9 mouse cellular contexts compared by ENCODE assay signal in the genomic region with DNA sequence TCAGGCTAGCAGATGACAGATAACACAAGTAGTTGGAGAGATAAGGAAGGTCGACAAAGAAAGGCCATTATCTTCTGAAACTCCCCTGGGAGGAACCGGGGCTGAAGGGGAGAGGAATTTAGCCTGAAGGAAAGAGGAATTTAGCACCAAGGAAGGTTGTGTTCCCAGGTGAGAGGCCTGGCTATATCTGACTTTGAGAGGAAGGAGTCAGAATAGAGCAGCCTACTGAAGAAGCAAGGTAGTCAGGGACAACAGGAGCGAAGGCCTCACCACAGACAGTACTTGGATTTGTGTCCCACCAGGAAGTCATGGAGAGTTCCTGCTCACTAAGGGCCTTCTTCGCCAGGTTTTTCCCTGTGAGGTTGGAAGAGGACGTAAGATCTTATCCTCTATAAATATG.
DNase-seq lines count a peak whose midpoint lies in the region; ATAC-seq and TF ChIP-seq lines count a peak whose summit lies in the region.
"Had no signal": no experiment of that assay in that cellular context is flagged by ENCODE, and none has a peak within 500 bp of the region (broad histone marks: within the 10 kb centered on the region; RNA-seq: fewer than 3 reads in every experiment).

No protein-coding gene starts in this region.

- no peak for TF ChIP-seq EP300 in stomach, postnatal 0 days (optimal IDR thresholded peaks at IDR 0.05)

- WGBS in hindbrain, embryonic 11.5 days, result 28% methylated on average over 5 of the region's 5 CpGs
- WGBS in hindbrain, postnatal 0 days, result 57% methylated on average over 5 of the region's 5 CpGs
- 46% methylated on average over 5 of the region's 5 CpGs for WGBS in stomach, embryonic 14.5 days
- WGBS in stomach, postnatal 0 days, result 55% methylated on average over 5 of the region's 5 CpGs
- 47% methylated on average over 5 of the region's 5 CpGs for WGBS in heart, embryonic 15.5 days

- H3K4me3 ChIP-seq in hindbrain, embryonic 11.5 days (ENCODE audit: low read depth, low read length), result no peak overlapping the region
- no peak overlapping the region for H3K4me3 ChIP-seq in hindbrain, postnatal 0 days (ENCODE audit: low read length)
- no peak overlapping the region for H3K4me3 ChIP-seq in stomach, embryonic 14.5 days (ENCODE audit: low read depth, low read length)
- no peak overlapping the region for H3K4me3 ChIP-seq in stomach, postnatal 0 days (ENCODE audit: low read depth, low read length)
- no peak overlapping the region for H3K4me3 ChIP-seq in heart, embryonic 15.5 days

- no peak overlapping the region for H3K9ac ChIP-seq in hindbrain, embryonic 11.5 days (ENCODE audit: low read depth, low read length)
- H3K9ac ChIP-seq in hindbrain, postnatal 0 days (replicated peaks; ENCODE audit: low read length), result no peak overlapping the region
- no peak overlapping the region for H3K9ac ChIP-seq in stomach, embryonic 14.5 days (replicated peaks; ENCODE audit: low read depth, low read length)
- H3K9ac ChIP-seq in stomach, postnatal 0 days (ENCODE audit: low read length), result no peak overlapping the region
- H3K9ac ChIP-seq in heart, embryonic 15.5 days, result no peak overlapping the region

- no peak for ATAC-seq in hindbrain, embryonic 11.5 days (ENCODE audit: low FRiP score)
- no peak for ATAC-seq in hindbrain, postnatal 0 days
- ATAC-seq in stomach, embryonic 14.5 days (ENCODE audit: insufficient number of reproducible peaks, insufficient read depth, low FRiP score, low read depth), result no peak
- ATAC-seq in stomach, postnatal 0 days (ENCODE audit: low FRiP score, low TSS enrichment), result no peak
- no peak for ATAC-seq in heart, embryonic 15.5 days (replicated peaks; ENCODE audit: insufficient number of reproducible peaks, insufficient read depth, low FRiP score, low read depth)

- H3K4me2 ChIP-seq in hindbrain, embryonic 11.5 days (replicated peaks; ENCODE audit: low read depth, low read length), result no peak overlapping the region
- no peak overlapping the region for H3K4me2 ChIP-seq in hindbrain, postnatal 0 days (ENCODE audit: low read depth, low read length)
- no peak overlapping the region for H3K4me2 ChIP-seq in stomach, embryonic 14.5 days (replicated peaks; ENCODE audit: low read depth, low read length)
- no peak overlapping the region for H3K4me2 ChIP-seq in stomach, postnatal 0 days (replicated peaks; ENCODE audit: low read depth)
- no peak overlapping the region for H3K4me2 ChIP-seq in heart, embryonic 15.5 days

- 0 out of 2 replicates have a peak overlapping the region, but pooled peaks have one; percentile 17 for H3K27ac ChIP-seq in hindbrain, embryonic 11.5 days (ENCODE audit: low read depth, low read length)
- H3K27ac ChIP-seq in hindbrain, postnatal 0 days, result no peak overlapping the region
- H3K27ac ChIP-seq in stomach, embryonic 14.5 days (ENCODE audit: low read length), result peak overlapping the region; percentile 83; the same call in 1 of the 2 replicates
- H3K27ac ChIP-seq in stomach, postnatal 0 days (replicated peaks), result no peak overlapping the region
- H3K27ac ChIP-seq in heart, embryonic 15.5 days, result peak overlapping the region; percentile 68

- H3K9me3 ChIP-seq in hindbrain, embryonic 11.5 days (ENCODE audit: control insufficient read depth, low read length), result no peaks in the 10 kb centered on the region
- H3K9me3 ChIP-seq in hindbrain, postnatal 0 days (ENCODE audit: low read length), result no peaks in the 10 kb centered on the region
- no peaks in the 10 kb centered on the region for H3K9me3 ChIP-seq in stomach, embryonic 14.5 days (ENCODE audit: control insufficient read depth, low read depth, low read length)
- no peaks in the 10 kb centered on the region for H3K9me3 ChIP-seq in stomach, postnatal 0 days (ENCODE audit: control insufficient read depth, low read length)
- H3K9me3 ChIP-seq in heart, embryonic 15.5 days (replicated peaks), result no peaks in the 10 kb centered on the region

- peak; percentile 28 for DNase-seq in hindbrain, embryonic 11.5 days (ENCODE audit: low spot score)
- no peak for DNase-seq in hindbrain, postnatal 0 days (ENCODE audit: low spot score)
- no peak for DNase-seq in stomach, postnatal 0 days (ENCODE audit: low spot score)
- no peak for DNase-seq in B cell, adult 2 months
- DNase-seq in urinary bladder, postnatal 14 days (ENCODE audit: low spot score), result no peak
- DNase-seq in layer of hippocampus, adult 8-10 months (ENCODE audit: low spot score in 2 of 2), result no peak
- DNase-seq: lung, adult 2 months had no signal

- no peaks in the 10 kb centered on the region for H3K27me3 ChIP-seq in hindbrain, embryonic 11.5 days (ENCODE audit: control insufficient read depth, insufficient read depth, low read length)
- H3K27me3 ChIP-seq in hindbrain, postnatal 0 days (ENCODE audit: insufficient read depth, low read length), result no peaks in the 10 kb centered on the region
- no peaks in the 10 kb centered on the region for H3K27me3 ChIP-seq in stomach, embryonic 14.5 days (ENCODE audit: control insufficient read depth, insufficient read depth, low read length)
- H3K27me3 ChIP-seq in stomach, postnatal 0 days (ENCODE audit: control insufficient read depth, insufficient read depth, low read length), result no peaks in the 10 kb centered on the region
- H3K27me3 ChIP-seq in heart, embryonic 15.5 days, result no peaks in the 10 kb centered on the region

- no peaks in the 10 kb centered on the region for H3K36me3 ChIP-seq in hindbrain, embryonic 11.5 days (ENCODE audit: control insufficient read depth, insufficient read depth, low read length)
- H3K36me3 ChIP-seq in hindbrain, postnatal 0 days (ENCODE audit: insufficient read depth, low read length), result no peaks in the 10 kb centered on the region
- no peaks in the 10 kb centered on the region for H3K36me3 ChIP-seq in stomach, embryonic 14.5 days (ENCODE audit: control insufficient read depth, insufficient read depth, low read length)
- H3K36me3 ChIP-seq in stomach, postnatal 0 days (ENCODE audit: control insufficient read depth, insufficient read depth, low read length), result no peaks in the 10 kb centered on the region
- H3K36me3 ChIP-seq in heart, embryonic 15.5 days, result no peaks in the 10 kb centered on the region

- H3K4me1 ChIP-seq in hindbrain, embryonic 11.5 days (replicated peaks; ENCODE audit: control insufficient read depth, insufficient read depth, low read length), result no peaks in the 10 kb centered on the region; the same call in 1 of the 2 replicates
- peaks cover 3% of the 10 kb centered on the region; the same call in 1 of the 2 replicates for H3K4me1 ChIP-seq in hindbrain, postnatal 0 days (ENCODE audit: insufficient read depth, low read length)
- H3K4me1 ChIP-seq in stomach, embryonic 14.5 days (ENCODE audit: control insufficient read depth, insufficient read depth, low read length), result 0 out of 2 replicates have a peak, but pooled peaks cover 17% of the 10 kb centered on the region
- 0 out of 2 replicates have a peak, but pooled peaks cover 4% of the 10 kb centered on the region for H3K4me1 ChIP-seq in stomach, postnatal 0 days (replicated peaks; ENCODE audit: control insufficient read depth, insufficient read depth)
- H3K4me1 ChIP-seq in heart, embryonic 15.5 days (replicated peaks), result peaks cover 25% of the 10 kb centered on the region

- TF ChIP-seq CTCF in hindbrain, postnatal 0 days (IDR thresholded peaks at IDR 0.05; ENCODE audit: low read depth), result no peak
- TF ChIP-seq CTCF in stomach, postnatal 0 days (IDR thresholded peaks at IDR 0.05; ENCODE audit: low read depth), result no peak

Comparison
In these comparisons a context has a peak if more than half of its experiments do, and no peak if none do; other contexts are left out.
1. H3K27ac ChIP-seq: peak in hindbrain, embryonic 11.5 days (single experiment), stomach, embryonic 14.5 days (single experiment) and heart, embryonic 15.5 days (single experiment); none in hindbrain, postnatal 0 days (single experiment) and stomach, postnatal 0 days (single experiment).